Mouse (Mus musculus) heart, embryonic 11.5 days (tissue): ENCODE results near the gene Agbl3. TPM values are rescaled to one million over a fixed set of nuclear protein-coding genes. Genes with fewer than 3 reads are reported as not detected.
A peak's percentile ranks its signal among the peaks of the same experiment; 100 is the strongest.

Experiments used
- ATAC-seq: fragments of 200-750 bp; cut with Nextera tagmentation; replicated peaks from 2 replicates; pipeline ENCODE4 v1.8.0; 2017; ENCODE audit warnings: moderate library complexity; ENCODE audit not compliant: insufficient number of reproducible peaks, low FRiP score, low TSS enrichment
- H3K27ac ChIP-seq: fragments of 300-500 bp; sonication (generic); 2 replicates; pipeline ENCODE4 v1.5.1; 2014; ENCODE audit warnings: mild to moderate bottlenecking, low read depth, low read length
- H3K27me3 ChIP-seq: fragments of 300-500 bp; sonication (generic); 2 replicates; pipeline ENCODE4 v1.6.1; 2014; ENCODE audit warnings: mild to moderate bottlenecking, low read length, mixed read lengths; ENCODE audit not compliant: control insufficient read depth, insufficient read depth
- H3K36me3 ChIP-seq: fragments of 300-500 bp; sonication (generic); 2 replicates; pipeline ENCODE4 v1.6.1; 2014; ENCODE audit warnings: mild to moderate bottlenecking, low read length, moderate library complexity, mixed read lengths; ENCODE audit not compliant: control insufficient read depth, insufficient read depth
- H3K4me1 ChIP-seq: fragments of 300-500 bp; sonication (generic); 2 replicates; pipeline ENCODE4 v1.6.1; 2014; ENCODE audit warnings: low read length; ENCODE audit not compliant: control insufficient read depth, insufficient read depth
- H3K4me2 ChIP-seq: fragments of 300-500 bp; sonication (generic); 2 replicates; pipeline ENCODE4 v1.6.1; 2014; ENCODE audit warnings: mild to moderate bottlenecking, moderate library complexity
- H3K4me3 ChIP-seq: fragments of 300-500 bp; sonication (generic); 2 replicates; pipeline ENCODE4 v1.5.1; 2014; ENCODE audit warnings: low read depth, low read length
- H3K9ac ChIP-seq: fragments of 300-500 bp; sonication (generic); 2 replicates; pipeline ENCODE4 v1.6.1; 2014; ENCODE audit warnings: mild to moderate bottlenecking, low read depth, low read length, moderate library complexity
- H3K9me3 ChIP-seq: fragments of 300-500 bp; sonication (generic); replicated peaks from 2 replicates; pipeline ENCODE4 v1.6.1; 2016; ENCODE audit warnings: low read length; ENCODE audit not compliant: control insufficient read depth
- WGBS: fragments of 180-500 bp; shearing (Covaris S2); extraction: QIAGEN DNeasy Blood & Tissue Kit; methylation state at CpG from one replicate; pipeline ENCODE4 v1.1.7; 2014; ENCODE audit not compliant: insufficient replicate concordance; 5-methylcytosine and 5-hydroxymethylcytosine counted together
- polyA plus RNA-seq: library from polyadenylated mRNA; unstranded; fragments of >200 nt; fragmentation: Nextera tagmentation; extraction: Ambion mirVana; gene quantifications from 2 replicates; pipeline ENCODE4 v1.2.1, GENCODE M21; 2014

Agbl3 gene
- polyA plus RNA-seq, 1 experiment from 2014 or later = 4.7 TPM

DNA sequence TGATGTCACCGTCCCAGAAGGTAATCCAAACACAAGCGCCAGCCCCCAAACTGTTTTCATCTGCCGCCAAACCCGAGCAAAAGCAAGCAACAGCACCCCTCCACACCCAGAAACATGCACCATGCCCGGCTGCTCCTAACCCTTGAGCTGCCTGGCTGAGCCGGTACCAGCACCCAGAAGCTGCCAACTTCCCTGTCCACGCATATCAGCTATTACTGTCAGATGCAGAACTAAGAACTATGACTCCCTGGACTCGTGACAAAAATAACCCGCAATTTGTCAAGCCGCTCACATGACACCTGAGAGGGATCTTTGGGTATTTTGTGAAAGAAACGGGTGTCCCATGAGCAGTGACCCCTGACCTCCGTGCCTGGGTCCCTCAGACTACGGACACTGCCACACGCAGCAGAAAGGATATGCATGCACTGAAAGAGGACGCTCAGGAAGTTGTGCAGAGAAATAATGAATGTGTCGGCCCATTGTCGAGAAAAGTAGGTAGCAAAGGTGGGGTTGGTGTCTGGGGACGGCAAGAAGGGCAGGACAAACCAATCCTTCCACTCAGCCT is 127.5 kb downstream of the Agbl3 start:
- Histone ChIP-seq H3K27me3 (no peaks in the 10 kb centered on the region), H3K4me3 (no peak overlapping the region), H3K9me3 (no peaks in the 10 kb centered on the region), H3K36me3 (peaks cover 13% of the 10 kb centered on the region; the same call in 1 of the 2 replicates), H3K4me1 (peaks cover 37% of the 10 kb centered on the region), H3K27ac (peak overlapping the region; percentile 57; the same call in 1 of the 2 replicates), H3K9ac (peak overlapping the region; percentile 22; the same call in 1 of the 2 replicates), H3K4me2 (peak overlapping the region; percentile 45)
- WGBS = 79% methylated on average over 18 of the region's 18 CpGs
- no peak for ATAC-seq

Other genes with a start within 250 kb of the Agbl3 start
- gene Cald1, start 181.9 kb upstream of the Agbl3 start, polyA plus RNA-seq = 144 and 167 TPM in 2 replicates
- 0.39 and 0.62 TPM in 2 replicates for gene Tmem140, start 82.7 kb downstream of the Agbl3 start, polyA plus RNA-seq
- 10.2 and 11.2 TPM in 2 replicates for gene Cyren, start 97.6 kb downstream of the Agbl3 start, polyA plus RNA-seq
- gene Wdr91, start 130.4 kb downstream of the Agbl3 start, polyA plus RNA-seq = 12.4 and 13.0 TPM in 2 replicates
- gene Stra8, start 139.7 kb downstream of the Agbl3 start, polyA plus RNA-seq = not detected in 2 replicates
- 0.17 and 0.18 TPM in 2 replicates for gene Slc23a4, start 208.0 kb downstream of the Agbl3 start, polyA plus RNA-seq